Mouse (Mus musculus) ES-Bruce4 (cell line): ENCODE data around the gene Kifc3. TPM values are rescaled to one million over a fixed set of nuclear protein-coding genes. Genes with fewer than 3 reads are reported as not detected.

Experiments
- H3K27ac ChIP-seq: 2 replicates; pipeline ENCODE4 v1.5.1; 2012; ENCODE audit warnings: low read length, inconsistent platforms; ENCODE audit not compliant: insufficient read depth
- H3K27me3 ChIP-seq: 2 replicates; pipeline ENCODE4 v1.6.1; 2012; ENCODE audit warnings: mild to moderate bottlenecking, low read length, inconsistent platforms; ENCODE audit not compliant: control insufficient read depth, poor library complexity, insufficient read depth, severe bottlenecking
- H3K36me3 ChIP-seq: 2 replicates; pipeline ENCODE4 v1.6.1; 2012; ENCODE audit warnings: inconsistent platforms, mild to moderate bottlenecking, low read length, moderate library complexity; ENCODE audit not compliant: control insufficient read depth, poor library complexity, insufficient read depth, severe bottlenecking
- H3K4me1 ChIP-seq: one replicate; pipeline ENCODE4 v1.8.1; 2011; ENCODE audit warnings: low read length; ENCODE audit not compliant: control insufficient read depth, insufficient read depth
- H3K4me3 ChIP-seq: 2 replicates; pipeline ENCODE4 v1.5.1; 2011; ENCODE audit warnings: low read depth, mild to moderate bottlenecking, low read length
- H3K9ac ChIP-seq: 2 replicates; pipeline ENCODE4 v1.6.1; 2012; ENCODE audit warnings: low read depth, mild to moderate bottlenecking, inconsistent platforms; ENCODE audit not compliant: poor library complexity, severe bottlenecking
- H3K9me3 ChIP-seq: replicated peaks from 2 replicates; pipeline ENCODE4 v1.6.1; 2012; ENCODE audit warnings: mild to moderate bottlenecking, low read length, inconsistent platforms; ENCODE audit not compliant: control insufficient read depth, poor library complexity, insufficient read depth, severe bottlenecking
- CTCF ChIP-seq: IDR thresholded peaks from one replicate; pipeline ENCODE4 v1.8.1; 2011; ENCODE audit warnings: low read depth, low read length
- EP300 ChIP-seq: IDR thresholded peaks from 2 replicates; pipeline ENCODE4 v1.6.1; 2011; ENCODE audit warnings: low read depth, low read length; ENCODE audit not compliant: insufficient read depth
- POLR2A ChIP-seq: IDR thresholded peaks from one replicate; pipeline ENCODE4 v1.8.1; 2011; ENCODE audit warnings: low read length; ENCODE audit not compliant: insufficient read depth
- polyA plus RNA-seq: library from polyadenylated mRNA; stranded (reverse); fragments of >200 nt; gene quantifications from 2 replicates; pipeline ENCODE4 v1.2.4, GENCODE M21; 2011; ENCODE audit warnings: low read depth; ENCODE audit not compliant: missing spikeins, insufficient read depth, insufficient read length

Gene Kifc3
- polyA plus RNA-seq, 1 experiment = 19.0 TPM

- TF ChIP-seq EP300 = no peak
- no peak for TF ChIP-seq POLR2A
- no peak for TF ChIP-seq CTCF
- Histone ChIP-seq H3K4me3 (no peak overlapping the region), H3K36me3 (no peaks in the 10 kb centered on the region)
Observed at GRCm38 (mm10) chr8:95209924-95210323, 7.3 kb upstream of the Kifc3 start.

GRCm38 (mm10) chr8:95205946-95206345, 3.3 kb upstream of the Kifc3 start:
- Histone ChIP-seq H3K36me3 (no peaks in the 10 kb centered on the region), H3K4me1 (no peaks in the 10 kb centered on the region), H3K9me3 (no peaks in the 10 kb centered on the region), H3K27me3 (no peaks in the 10 kb centered on the region), H3K9ac (no peak overlapping the region), H3K4me3 (no peak overlapping the region), H3K27ac (no peak overlapping the region)
- TF ChIP-seq CTCF (no peak), POLR2A (no peak), EP300 (no peak)

More at GRCm38 (mm10) chr8:95209924-95210323, 7.3 kb upstream of the Kifc3 start:
- no peaks in the 10 kb centered on the region for H3K4me1 ChIP-seq
- H3K27ac ChIP-seq = no peak overlapping the region
- no peak overlapping the region for H3K9ac ChIP-seq
- no peaks in the 10 kb centered on the region for H3K27me3 ChIP-seq
- H3K9me3 ChIP-seq = no peaks in the 10 kb centered on the region

- TF ChIP-seq CTCF = peak; percentile 94
- no peak for TF ChIP-seq POLR2A
- no peak overlapping the region for H3K4me3 ChIP-seq
- H3K4me1 ChIP-seq = no peaks in the 10 kb centered on the region
- no peaks in the 10 kb centered on the region for H3K27me3 ChIP-seq
- H3K9ac ChIP-seq = no peak overlapping the region
- H3K36me3 ChIP-seq = no peaks in the 10 kb centered on the region
- no peak overlapping the region for H3K27ac ChIP-seq
- H3K9me3 ChIP-seq = no peaks in the 10 kb centered on the region
Observed at GRCm38 (mm10) chr8:95204039-95204380, 1.4 kb upstream of the Kifc3 start.

- TF ChIP-seq POLR2A (no peak), EP300 (no peak), CTCF (no peak)
Observed at GRCm38 (mm10) chr8:95203326-95204038, 870 bp upstream of the Kifc3 start.

GRCm38 (mm10) chr8:95202056-95202570, 499 bp downstream of the Kifc3 start:
- TF ChIP-seq EP300 = no peak
- TF ChIP-seq CTCF = no peak
- TF ChIP-seq POLR2A = no peak
- Histone ChIP-seq H3K36me3 (no peaks in the 10 kb centered on the region), H3K27ac (no peak overlapping the region), H3K4me3 (no peak overlapping the region), H3K27me3 (no peaks in the 10 kb centered on the region), H3K9ac (peak overlapping the region; percentile 37; the same call in 1 of the 2 replicates), H3K4me1 (no peaks in the 10 kb centered on the region), H3K9me3 (no peaks in the 10 kb centered on the region)

More at GRCm38 (mm10) chr8:95203326-95204038, 870 bp upstream of the Kifc3 start:
- no peaks in the 10 kb centered on the region for H3K9me3 ChIP-seq
- H3K36me3 ChIP-seq = no peaks in the 10 kb centered on the region
- H3K27me3 ChIP-seq = no peaks in the 10 kb centered on the region
- H3K4me3 ChIP-seq = no peak overlapping the region
- no peak overlapping the region for H3K9ac ChIP-seq
- no peaks in the 10 kb centered on the region for H3K4me1 ChIP-seq
- no peak overlapping the region for H3K27ac ChIP-seq

- TF ChIP-seq POLR2A = no peak
- no peak for TF ChIP-seq CTCF
- TF ChIP-seq EP300 = no peak
- Histone ChIP-seq H3K4me1 (no peaks in the 10 kb centered on the region), H3K27ac (no peak overlapping the region), H3K9me3 (no peaks in the 10 kb centered on the region), H3K9ac (no peak overlapping the region), H3K36me3 (no peaks in the 10 kb centered on the region), H3K4me3 (no peak overlapping the region), H3K27me3 (no peaks in the 10 kb centered on the region)
Observed at GRCm38 (mm10) chr8:95201491-95201890, 1.1 kb downstream of the Kifc3 start.
